Mouse (Mus musculus) brown adipose tissue, adult 24 weeks (tissue): Measurements from ENCODE around the gene Thsd4. TPM values are rescaled to one million over a fixed set of nuclear protein-coding genes. Genes with fewer than 3 reads are reported as not detected.

Experiments used
- H3K27ac ChIP-seq: fragments of 200-500 bp; replicated peaks from 2 replicates; pipeline ENCODE4 v1.5.1; 2012; ENCODE audit warnings: low read depth, mild to moderate bottlenecking, low read length
- H3K4me1 ChIP-seq: fragments of 200-500 bp; 2 replicates; pipeline ENCODE4 v1.6.1; 2012; ENCODE audit warnings: low read length, mixed read lengths; ENCODE audit not compliant: control insufficient read depth, insufficient read depth, insufficient read length
- H3K4me3 ChIP-seq: fragments of 200-500 bp; 2 replicates; pipeline ENCODE4 v1.5.1; 2012; ENCODE audit warnings: low read depth, mild to moderate bottlenecking, low read length, moderate library complexity; ENCODE audit not compliant: insufficient read depth
- polyA plus RNA-seq: library from polyadenylated mRNA; stranded (reverse); fragments of >200 nt; gene quantifications from 2 replicates; pipeline ENCODE4 v1.2.4, GENCODE M21; 2012; ENCODE audit not compliant: missing spikeins, insufficient read depth, insufficient read length

Gene Thsd4
- polyA plus RNA-seq, 1 experiment: 0.24 TPM

GRCm38 (mm10) chr9:60449498-60449897 is 72.3 kb downstream of the Thsd4 start:
- Histone ChIP-seq H3K4me3 (no peak overlapping the region), H3K4me1 (no peaks in the 10 kb centered on the region), H3K27ac (no peak overlapping the region)

DNA sequence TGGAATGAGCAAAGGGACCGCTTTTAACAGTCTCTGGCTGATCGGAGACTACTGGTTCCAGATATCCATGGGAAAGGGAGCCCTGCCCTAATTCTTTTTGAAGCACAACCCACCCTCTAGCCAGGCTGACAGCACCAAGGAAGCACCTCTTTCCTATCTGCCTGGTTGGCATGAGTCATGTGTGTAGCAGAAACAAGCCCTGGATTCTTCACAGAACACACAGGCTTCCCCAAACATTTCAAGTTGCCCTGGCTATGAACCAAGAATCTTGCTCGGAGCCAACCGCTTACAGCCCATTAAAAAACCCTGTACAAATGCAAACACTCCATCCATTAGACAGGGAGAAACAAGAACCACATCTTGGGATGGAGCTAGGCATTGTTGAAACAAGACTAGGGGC is 76.0 kb downstream of the Thsd4 start:
- no peak overlapping the region for H3K27ac ChIP-seq
- no peak overlapping the region for H3K4me3 ChIP-seq
- no peaks in the 10 kb centered on the region for H3K4me1 ChIP-seq

- H3K4me3 ChIP-seq: no peak overlapping the region
- H3K27ac ChIP-seq: no peak overlapping the region
Measured at GRCm38 (mm10) chr9:60441274-60441902, 80.5 kb downstream of the Thsd4 start.

DNA sequence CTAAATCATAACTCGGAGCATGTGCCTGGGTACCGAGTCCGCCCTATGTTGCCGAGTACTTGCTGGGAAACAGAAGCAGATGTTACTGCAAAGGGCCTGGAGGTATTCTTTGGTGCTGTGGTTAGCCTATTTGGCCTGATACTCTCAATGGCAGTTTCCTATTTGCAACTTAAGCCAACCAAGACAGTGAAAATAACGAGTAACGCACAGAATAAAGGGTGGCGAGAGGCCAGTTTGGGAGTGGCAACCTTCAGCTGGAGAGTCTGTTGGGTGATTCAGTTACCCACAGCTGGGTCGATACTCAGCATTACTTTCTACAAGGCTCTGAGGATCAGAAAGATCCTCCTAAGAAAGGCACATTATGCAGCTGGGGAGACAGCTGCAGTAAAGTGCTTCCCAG is 81.3 kb downstream of the Thsd4 start:
- Histone ChIP-seq H3K4me3 (no peak overlapping the region), H3K4me1 (no peaks in the 10 kb centered on the region), H3K27ac (no peak overlapping the region)

More at GRCm38 (mm10) chr9:60441274-60441902, 80.5 kb downstream of the Thsd4 start:
- H3K4me1 ChIP-seq: no peaks in the 10 kb centered on the region

- Histone ChIP-seq H3K27ac (no peak overlapping the region), H3K4me3 (no peak overlapping the region), H3K4me1 (no peaks in the 10 kb centered on the region)
Measured at GRCm38 (mm10) chr9:60436246-60436645, 85.6 kb downstream of the Thsd4 start.

GRCm38 (mm10) chr9:60434093-60434492 is 87.8 kb downstream of the Thsd4 start:
- H3K27ac ChIP-seq: no peak overlapping the region
- no peaks in the 10 kb centered on the region for H3K4me1 ChIP-seq
- no peak overlapping the region for H3K4me3 ChIP-seq

DNA sequence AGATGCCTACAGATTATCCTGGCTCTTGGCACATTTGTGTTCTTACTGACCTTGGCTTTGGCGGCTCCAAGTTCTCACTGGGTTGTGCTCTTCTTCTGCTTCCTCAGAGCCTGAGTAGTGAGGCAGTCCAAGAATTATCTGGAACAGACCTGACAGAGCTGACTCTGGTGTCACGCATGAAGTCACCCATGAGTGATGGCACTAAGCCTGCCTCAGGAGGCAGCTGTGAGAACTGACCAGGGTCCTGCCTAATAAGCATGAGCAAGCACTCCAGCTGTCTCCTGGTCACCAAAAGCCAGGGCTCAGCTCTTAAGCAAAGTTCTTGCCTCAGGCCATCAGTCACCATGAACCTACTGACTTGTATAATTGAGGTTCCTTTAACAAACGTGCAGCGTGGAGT is 89.9 kb downstream of the Thsd4 start:
- Histone ChIP-seq H3K4me1 (no peaks in the 10 kb centered on the region), H3K27ac (no peak overlapping the region), H3K4me3 (no peak overlapping the region)

- H3K27ac ChIP-seq: no peak overlapping the region
- no peak overlapping the region for H3K4me3 ChIP-seq
Measured at GRCm38 (mm10) chr9:60430017-60430416, 91.8 kb downstream of the Thsd4 start.

GRCm38 (mm10) chr9:60414076-60414755 is 107.6 kb downstream of the Thsd4 start:
- Histone ChIP-seq H3K4me3 (no peak overlapping the region), H3K4me1 (no peaks in the 10 kb centered on the region), H3K27ac (no peak overlapping the region)

More at GRCm38 (mm10) chr9:60430017-60430416, 91.8 kb downstream of the Thsd4 start:
- no peaks in the 10 kb centered on the region for H3K4me1 ChIP-seq

DNA sequence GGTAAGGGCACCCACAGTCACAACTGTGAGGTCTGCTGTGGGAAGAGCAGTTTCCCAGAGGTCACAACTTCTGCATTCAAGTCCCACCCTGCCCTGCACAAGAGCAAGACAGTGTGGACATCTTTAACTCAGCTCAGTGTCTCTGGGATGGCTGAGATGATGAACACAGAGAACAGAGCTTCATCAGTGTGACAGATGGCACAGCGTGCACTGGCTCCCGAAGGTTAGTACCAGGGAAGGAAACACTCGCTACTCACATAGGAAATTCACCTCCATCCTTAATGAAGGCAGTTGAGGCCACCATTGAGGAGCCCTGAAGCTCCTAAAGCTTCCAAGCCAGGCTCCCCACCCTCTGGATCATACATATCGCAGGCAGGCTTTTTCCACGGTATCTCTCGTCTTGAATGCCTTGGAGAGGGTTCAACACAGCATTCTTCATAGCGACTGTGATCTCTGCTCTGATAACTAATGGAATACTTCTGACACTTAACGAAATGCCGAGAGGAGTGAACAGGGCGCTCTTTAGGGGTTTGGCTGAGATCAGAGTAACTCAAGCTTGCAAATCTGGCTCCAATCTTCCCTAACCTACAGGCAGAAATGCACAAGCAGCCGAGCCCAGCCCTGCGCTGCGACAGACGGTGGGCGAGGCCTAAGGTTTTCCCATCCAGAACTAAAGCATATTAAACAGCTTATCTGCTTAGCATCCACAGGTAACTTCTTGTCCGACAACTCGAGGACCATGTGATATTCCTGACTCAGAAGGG is 110.8 kb downstream of the Thsd4 start:
- Histone ChIP-seq H3K4me1 (peaks cover 6% of the 10 kb centered on the region), H3K27ac (no peak overlapping the region), H3K4me3 (no peak overlapping the region)

DNA sequence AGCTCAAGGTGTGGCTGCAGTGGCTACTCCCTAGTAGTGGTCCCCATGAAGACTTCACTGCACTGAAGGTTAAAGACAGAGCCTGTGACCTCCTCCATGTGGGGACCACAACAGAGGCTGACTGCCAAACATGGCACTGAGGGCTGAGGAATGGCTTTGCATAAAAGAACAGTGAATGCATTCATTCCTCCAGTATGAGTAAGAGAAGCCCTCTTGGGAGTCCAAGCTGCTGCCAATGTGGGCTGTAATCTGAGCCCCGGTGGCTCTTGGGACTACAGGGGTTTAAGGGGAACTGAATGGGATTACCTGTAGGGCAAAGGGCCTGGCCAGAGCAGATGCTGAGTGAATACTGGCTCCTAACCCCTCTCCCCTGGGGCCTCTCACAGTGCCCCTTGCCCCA is 114.5 kb downstream of the Thsd4 start:
- H3K4me3 ChIP-seq: no peak overlapping the region
- peaks cover 6% of the 10 kb centered on the region for H3K4me1 ChIP-seq
- H3K27ac ChIP-seq: no peak overlapping the region

DNA sequence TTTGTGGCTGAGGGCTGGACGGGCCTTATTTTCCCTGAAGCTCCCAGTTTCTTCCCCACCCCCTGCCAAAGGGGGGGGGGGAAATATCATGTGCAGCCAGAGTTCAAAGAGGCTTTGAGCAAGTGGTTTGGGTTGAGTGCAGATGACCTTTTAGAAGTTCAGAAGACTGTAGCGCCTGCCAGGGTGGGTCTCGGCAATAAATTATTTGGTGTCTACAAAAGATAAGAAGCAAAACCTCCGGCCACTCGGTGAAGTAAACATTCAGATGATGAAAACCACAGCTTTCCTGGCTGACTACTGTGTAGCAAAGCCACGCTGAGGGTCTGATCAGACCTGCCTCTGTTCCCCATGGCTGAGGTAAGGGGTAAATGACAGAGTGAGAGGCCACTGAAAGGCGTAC is 116.1 kb downstream of the Thsd4 start:
- no peak overlapping the region for H3K27ac ChIP-seq
- no peak overlapping the region for H3K4me3 ChIP-seq
- H3K4me1 ChIP-seq: peaks cover 6% of the 10 kb centered on the region

- no peak overlapping the region for H3K4me3 ChIP-seq
Measured at GRCm38 (mm10) chr9:60402681-60403080, 119.2 kb downstream of the Thsd4 start.

GRCm38 (mm10) chr9:60400001-60400400 is 121.8 kb downstream of the Thsd4 start:
- no peaks in the 10 kb centered on the region for H3K4me1 ChIP-seq
- no peak overlapping the region for H3K27ac ChIP-seq
- no peak overlapping the region for H3K4me3 ChIP-seq

More at GRCm38 (mm10) chr9:60402681-60403080, 119.2 kb downstream of the Thsd4 start:
- Histone ChIP-seq H3K27ac (no peak overlapping the region), H3K4me1 (peaks cover 4% of the 10 kb centered on the region; the same call in 1 of the 2 replicates)

DNA sequence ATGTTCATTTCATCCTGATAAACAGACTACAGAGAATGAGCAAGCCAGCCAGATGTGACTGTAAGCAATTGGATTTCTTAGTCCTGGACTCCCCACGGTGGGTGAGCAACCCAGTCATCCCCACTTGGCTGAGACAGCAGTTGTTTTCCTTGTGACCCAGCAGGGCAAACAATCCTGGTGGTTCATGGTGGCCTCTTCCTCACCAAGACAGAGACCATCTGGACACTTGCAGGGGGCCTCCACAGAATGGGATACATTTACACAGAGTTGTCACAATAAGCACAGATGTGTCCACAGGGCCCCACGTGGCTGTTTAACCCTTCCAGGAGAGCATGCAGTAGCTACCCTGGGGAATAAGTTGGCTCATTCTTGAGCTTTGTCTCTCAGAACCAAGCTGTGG is 123.8 kb downstream of the Thsd4 start:
- Histone ChIP-seq H3K4me1 (no peaks in the 10 kb centered on the region), H3K27ac (no peak overlapping the region), H3K4me3 (no peak overlapping the region)
